Mouse (Mus musculus): ENCODE measurements at regions not wholly inside any gene's neighbourhood (a gene's known extent, or its start where the extent isn't known, plus 50 kb on each side); places are given as distances from the start of the nearest gene placed in this dataset.

DNA sequence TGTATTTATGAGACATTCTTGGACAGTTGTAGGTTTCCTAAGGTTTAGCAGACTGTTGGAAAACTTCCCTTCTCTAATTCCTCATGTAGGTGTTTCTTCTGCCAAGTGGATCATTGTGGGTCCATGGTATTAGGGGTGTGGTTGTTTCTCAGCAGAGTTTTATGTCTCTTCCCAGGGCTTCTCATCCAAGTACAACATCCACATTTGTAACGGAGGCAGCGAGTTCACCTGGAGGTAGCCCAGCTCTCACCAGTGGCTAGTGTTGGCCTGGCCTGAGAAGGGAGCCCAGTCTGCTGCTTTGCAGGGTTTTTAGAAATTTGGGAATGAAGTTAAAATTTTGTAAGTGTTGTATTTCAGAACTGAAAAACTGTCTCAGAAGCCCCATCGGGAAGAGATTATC, 122.4 kb downstream of the Wnt5a start:
- no peaks in the 10 kb centered on the region for H3K27me3 ChIP-seq
- no peaks in the 10 kb centered on the region for H3K4me1 ChIP-seq
- no peak overlapping the region for H3K9ac ChIP-seq (replicated peaks)
- no peak overlapping the region for H3K27ac ChIP-seq (replicated peaks)
- no peaks in the 10 kb centered on the region for H3K9me3 ChIP-seq
- no peak overlapping the region for H3K4me3 ChIP-seq
- WGBS: 95% methylated on average over 3 of the region's 3 CpGs
- H3K4me2 ChIP-seq (replicated peaks): no peak overlapping the region
- no peaks in the 10 kb centered on the region for H3K36me3 ChIP-seq
- no peak for ATAC-seq (replicated peaks)

DNA sequence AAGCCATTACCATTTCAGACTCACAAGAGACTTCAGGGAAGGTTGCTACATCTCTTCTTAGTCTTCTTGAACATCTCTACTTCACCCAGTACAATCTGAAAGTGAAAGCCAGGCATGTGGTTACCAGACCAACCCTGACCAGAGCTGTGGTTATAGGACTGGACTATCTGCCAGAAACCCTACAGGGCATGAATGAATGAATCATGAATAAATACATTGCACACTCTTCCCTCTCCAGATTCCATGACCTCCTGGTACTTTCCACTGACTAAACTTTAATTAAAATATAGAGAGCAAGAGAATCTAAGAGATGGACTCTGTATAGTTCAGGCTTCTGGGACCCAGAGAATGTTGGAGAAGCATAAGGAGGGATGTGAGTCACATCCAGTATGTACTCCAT, 130.6 kb downstream of the Wnt5a start:
- H3K9ac ChIP-seq (replicated peaks): no peak overlapping the region
- H3K9me3 ChIP-seq: no peaks in the 10 kb centered on the region
- H3K4me2 ChIP-seq (replicated peaks): no peak overlapping the region
- no peaks in the 10 kb centered on the region for H3K27me3 ChIP-seq
- no peak overlapping the region for H3K4me3 ChIP-seq
- H3K4me1 ChIP-seq: no peaks in the 10 kb centered on the region
- ATAC-seq (replicated peaks): no peak
- H3K36me3 ChIP-seq: no peaks in the 10 kb centered on the region
- H3K27ac ChIP-seq (replicated peaks): no peak overlapping the region

DNA sequence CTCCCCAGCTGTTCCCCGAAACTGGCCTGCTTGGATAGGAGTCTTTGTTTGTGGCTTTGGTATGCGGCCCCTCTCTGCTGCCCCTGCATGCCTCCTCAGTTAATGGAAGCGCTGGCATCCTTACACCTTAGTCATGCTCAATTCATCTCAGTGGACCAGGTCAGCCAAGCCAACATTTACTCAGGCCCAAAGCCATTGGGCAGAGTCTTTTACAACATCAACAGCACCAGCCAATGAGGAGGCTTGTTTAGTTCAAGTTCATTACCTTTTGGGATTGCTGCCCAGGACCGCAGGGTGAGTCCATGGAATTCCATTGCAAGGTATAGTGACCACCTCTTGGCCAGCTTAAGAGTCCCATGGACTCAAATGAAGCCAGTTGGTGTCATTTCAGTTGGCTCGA, 134.5 kb downstream of the Wnt5a start:
- WGBS: 81% methylated on average over 5 of the region's 5 CpGs
- Histone ChIP-seq H3K36me3 (no peaks in the 10 kb centered on the region), H3K4me3 (no peak overlapping the region), H3K27ac (replicated peaks) (no peak overlapping the region), H3K9me3 (no peaks in the 10 kb centered on the region), H3K4me2 (replicated peaks) (no peak overlapping the region), H3K27me3 (no peaks in the 10 kb centered on the region), H3K4me1 (no peaks in the 10 kb centered on the region), H3K9ac (replicated peaks) (no peak overlapping the region)
- ATAC-seq (replicated peaks): no peak

DNA sequence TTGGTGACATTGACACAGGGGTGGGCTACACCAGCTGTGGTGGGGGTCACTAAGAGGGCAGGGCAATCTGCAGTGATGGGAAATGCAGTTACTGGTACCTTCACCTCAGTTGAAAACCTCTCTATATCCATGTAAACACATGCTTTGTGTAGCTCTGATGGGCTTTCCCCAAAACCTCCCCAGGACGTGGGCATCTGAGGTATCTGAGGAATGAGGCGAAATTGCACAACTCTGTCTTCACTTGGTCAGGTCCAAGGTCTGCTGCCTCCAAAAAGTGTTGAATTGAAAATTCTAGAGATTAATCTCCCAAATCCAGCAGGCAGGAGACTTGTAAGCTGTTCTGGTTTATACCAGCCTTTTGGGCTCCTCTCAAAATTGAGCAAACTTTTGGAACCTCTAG, 141.3 kb downstream of the Wnt5a start:
- Histone ChIP-seq H3K9ac (replicated peaks) (no peak overlapping the region), H3K27me3 (no peaks in the 10 kb centered on the region), H3K9me3 (no peaks in the 10 kb centered on the region), H3K4me3 (no peak overlapping the region), H3K4me2 (replicated peaks) (no peak overlapping the region), H3K4me1 (no peaks in the 10 kb centered on the region), H3K36me3 (no peaks in the 10 kb centered on the region), H3K27ac (replicated peaks) (no peak overlapping the region)
- WGBS: 79% methylated on average over 2 of the region's 2 CpGs
- no peak for ATAC-seq (replicated peaks)

DNA sequence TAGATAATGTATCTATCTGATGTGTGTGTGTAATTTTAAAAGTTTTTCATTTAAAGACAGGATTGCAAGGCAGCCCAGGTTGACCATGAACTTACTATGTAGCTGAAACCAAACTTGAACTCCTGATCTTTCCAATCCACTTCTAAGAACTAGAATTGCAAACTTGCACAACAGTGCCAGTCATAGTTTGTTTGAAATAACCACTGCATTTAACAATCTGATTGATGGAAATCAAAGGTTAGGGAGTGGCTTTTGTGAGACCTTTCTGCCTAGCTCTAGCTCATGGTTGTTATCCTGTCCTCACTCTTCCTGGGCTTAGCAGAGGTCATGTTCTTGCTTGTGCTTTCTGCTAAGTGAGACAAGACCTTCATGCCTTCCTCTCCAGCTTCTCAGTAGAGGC, 144.9 kb downstream of the Wnt5a start:
- Histone ChIP-seq H3K4me1 (no peaks in the 10 kb centered on the region), H3K4me3 (no peak overlapping the region), H3K9me3 (no peaks in the 10 kb centered on the region), H3K9ac (replicated peaks) (no peak overlapping the region), H3K4me2 (replicated peaks) (no peak overlapping the region), H3K36me3 (no peaks in the 10 kb centered on the region), H3K27me3 (no peaks in the 10 kb centered on the region), H3K27ac (replicated peaks) (no peak overlapping the region)
- no peak for ATAC-seq (replicated peaks)

DNA sequence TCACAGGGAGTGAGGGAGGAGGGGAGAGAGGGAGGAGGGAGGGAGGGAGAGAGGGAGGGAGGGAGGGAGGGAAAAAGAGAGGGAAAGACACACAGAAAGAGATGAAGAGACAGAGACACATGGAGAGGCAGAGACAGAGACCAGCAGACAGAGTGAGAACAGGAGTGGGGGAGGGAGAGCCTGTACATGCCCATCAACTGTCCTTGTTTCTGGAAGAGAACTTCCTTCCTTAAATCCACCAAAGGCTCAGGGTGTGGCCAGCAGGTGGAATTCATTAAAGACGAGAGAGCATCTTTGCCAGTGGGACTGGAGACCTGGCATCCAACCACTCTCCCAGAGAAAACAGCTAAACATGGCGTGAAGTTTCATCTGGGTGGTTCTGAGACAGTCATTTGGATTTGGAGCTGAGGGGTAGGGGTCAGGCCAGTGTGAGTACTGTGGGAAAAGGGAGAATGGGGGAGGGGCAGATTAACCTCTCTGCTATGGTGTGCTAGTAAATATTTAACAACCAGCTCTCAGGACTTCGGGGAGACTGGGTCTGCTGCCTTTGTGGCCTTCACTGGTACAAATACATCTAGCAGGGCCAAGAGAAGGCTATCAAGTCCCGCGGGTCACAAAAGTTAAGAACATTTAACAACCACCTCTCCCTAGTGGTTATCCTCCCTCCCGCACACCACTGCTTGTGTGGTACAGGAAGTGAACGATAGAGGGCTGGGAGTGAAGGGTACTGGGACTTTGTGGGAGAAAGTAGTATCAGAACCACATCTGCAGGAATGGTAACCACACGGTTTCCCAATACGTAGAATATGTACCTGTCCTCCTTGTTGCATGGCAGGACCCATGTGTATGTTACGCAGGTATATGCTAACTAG, 148.7 kb downstream of the Wnt5a start:
- WGBS: 88% methylated on average over 10 of the region's 10 CpGs

DNA sequence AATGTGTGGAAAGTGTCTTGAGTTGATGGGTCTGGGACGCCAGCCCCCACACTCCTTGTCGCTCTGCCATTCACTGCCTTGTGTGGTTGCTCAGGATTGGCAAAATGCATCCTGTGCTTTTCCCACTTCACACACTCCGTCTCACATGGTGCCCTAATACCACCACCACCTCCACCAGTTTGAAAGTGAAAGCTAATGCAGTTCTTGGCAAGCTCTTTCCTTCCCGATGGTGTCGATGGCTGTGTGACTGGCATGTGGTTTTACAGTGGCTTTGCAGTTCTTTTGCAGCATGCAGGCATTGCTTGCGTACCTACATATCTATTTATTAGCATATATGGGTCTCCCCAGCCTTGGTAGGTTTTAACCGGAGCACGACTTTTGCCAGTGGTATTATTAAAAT, 152.7 kb downstream of the Wnt5a start:
- Histone ChIP-seq H3K4me2 (replicated peaks) (no peak overlapping the region), H3K36me3 (no peaks in the 10 kb centered on the region), H3K27ac (replicated peaks) (no peak overlapping the region), H3K27me3 (no peaks in the 10 kb centered on the region), H3K9me3 (no peaks in the 10 kb centered on the region), H3K4me3 (no peak overlapping the region), H3K4me1 (no peaks in the 10 kb centered on the region; the same call in 1 of the 2 replicates), H3K9ac (replicated peaks) (no peak overlapping the region)
- ATAC-seq (replicated peaks): no peak
- 78% methylated on average over 8 of the region's 8 CpGs for WGBS

More for the DNA sequence above, 148.7 kb downstream of the Wnt5a start:
- H3K36me3 ChIP-seq: no peaks in the 10 kb centered on the region
- H3K4me2 ChIP-seq (replicated peaks): no peak overlapping the region
- no peak overlapping the region for H3K9ac ChIP-seq (replicated peaks)
- H3K27me3 ChIP-seq: no peaks in the 10 kb centered on the region
- H3K4me1 ChIP-seq: no peaks in the 10 kb centered on the region
- ATAC-seq (replicated peaks): no peak
- no peak overlapping the region for H3K27ac ChIP-seq (replicated peaks)
- H3K4me3 ChIP-seq: no peak overlapping the region
- no peaks in the 10 kb centered on the region for H3K9me3 ChIP-seq

DNA sequence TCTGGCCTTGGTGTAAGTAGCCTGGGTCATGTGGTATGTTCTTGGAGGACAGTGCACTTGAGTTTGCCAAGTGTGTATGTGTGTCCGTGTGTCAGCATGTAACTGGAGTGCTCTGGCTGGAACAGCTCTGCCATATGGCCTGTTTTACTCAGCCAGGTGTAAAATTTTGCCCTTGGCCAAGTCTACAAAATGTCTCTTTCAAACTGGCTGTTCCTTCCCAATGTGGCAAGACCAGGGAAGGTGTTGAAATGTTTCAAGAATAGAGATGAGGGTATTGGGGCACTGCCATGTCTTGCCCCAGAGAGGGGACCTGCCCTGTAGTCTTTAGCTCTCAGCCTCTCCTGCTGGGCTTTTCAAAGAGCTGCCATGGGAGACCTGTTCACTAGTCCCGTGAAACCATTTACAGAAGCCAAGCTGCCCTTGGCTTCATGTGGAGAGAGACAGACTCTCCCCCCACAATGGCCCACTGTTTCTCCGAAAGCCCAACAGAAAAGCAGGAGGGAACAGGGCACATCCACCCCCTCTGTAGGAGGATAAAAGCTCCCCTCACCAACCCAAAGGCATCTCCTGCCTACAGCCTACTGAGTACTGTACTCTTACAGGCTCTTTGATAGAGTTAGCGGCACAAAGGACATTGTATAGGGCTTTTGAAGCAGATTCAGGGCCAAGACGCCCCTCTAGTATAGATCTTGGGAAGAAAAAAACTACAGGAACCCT, 156.5 kb downstream of the Wnt5a start:
- Histone ChIP-seq H3K9ac (replicated peaks) (no peak overlapping the region), H3K27me3 (no peaks in the 10 kb centered on the region), H3K4me2 (replicated peaks) (no peak overlapping the region), H3K4me1 (peaks cover 4% of the 10 kb centered on the region), H3K9me3 (no peaks in the 10 kb centered on the region), H3K27ac (replicated peaks) (no peak overlapping the region; the same call in 1 of the 2 replicates), H3K36me3 (no peaks in the 10 kb centered on the region), H3K4me3 (no peak overlapping the region)
- ATAC-seq (replicated peaks): peak; percentile 68
- WGBS: 24% methylated on average over 5 of the region's 5 CpGs

DNA sequence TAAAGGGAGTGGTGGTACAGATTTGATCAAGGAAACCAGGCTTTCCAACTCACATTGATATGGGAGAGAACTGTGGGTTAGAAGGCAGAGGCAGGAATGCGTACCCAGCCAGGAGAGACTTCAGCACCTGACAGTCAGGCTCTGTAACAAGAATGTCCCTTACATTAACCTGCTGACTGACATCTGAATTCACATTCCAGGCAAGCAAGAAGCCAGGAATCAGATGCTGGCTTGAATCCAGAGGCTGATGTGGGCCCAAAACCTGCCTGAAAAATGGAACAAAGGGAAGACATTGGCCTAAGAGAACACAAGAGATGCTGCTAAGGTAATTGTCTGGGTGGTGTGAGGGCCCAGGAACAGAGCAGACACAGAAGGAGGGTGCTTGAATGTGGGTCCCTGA, 158.8 kb downstream of the Wnt5a start:
- H3K27ac ChIP-seq (replicated peaks): no peak overlapping the region
- no peak for ATAC-seq (replicated peaks)
- no peak overlapping the region for H3K4me3 ChIP-seq
- H3K4me1 ChIP-seq: peaks cover 4% of the 10 kb centered on the region
- no peak overlapping the region for H3K4me2 ChIP-seq (replicated peaks)
- 79% methylated on average over 1 of the region's 1 CpGs for WGBS
- no peaks in the 10 kb centered on the region for H3K27me3 ChIP-seq
- H3K9me3 ChIP-seq: no peaks in the 10 kb centered on the region
- H3K36me3 ChIP-seq: no peaks in the 10 kb centered on the region
- no peak overlapping the region for H3K9ac ChIP-seq (replicated peaks)

DNA sequence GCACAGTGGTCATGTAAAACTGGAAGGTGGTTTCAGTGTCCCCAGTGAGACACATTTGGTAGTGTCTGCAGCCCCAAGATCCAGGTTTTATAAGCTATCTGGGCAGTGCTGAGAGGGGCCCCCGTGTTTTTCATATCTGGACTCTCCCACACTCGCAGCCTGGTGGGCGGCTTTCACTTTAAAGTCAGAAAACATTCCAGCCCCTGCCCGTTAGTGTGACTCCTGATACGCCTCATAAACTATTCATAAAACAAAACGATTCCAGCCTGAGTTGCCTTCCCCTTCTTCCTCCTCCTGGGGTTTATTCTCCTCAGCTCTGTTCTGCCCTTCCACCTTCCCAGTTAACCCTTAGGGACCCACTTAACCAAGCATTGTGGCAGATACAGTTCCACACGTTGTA, 159.6 kb downstream of the Wnt5a start:
- H3K9me3 ChIP-seq: no peaks in the 10 kb centered on the region
- no peaks in the 10 kb centered on the region for H3K27me3 ChIP-seq
- ATAC-seq (replicated peaks): no peak
- no peak overlapping the region for H3K27ac ChIP-seq (replicated peaks)
- no peaks in the 10 kb centered on the region for H3K36me3 ChIP-seq
- H3K4me3 ChIP-seq: no peak overlapping the region
- WGBS: 50% methylated on average over 7 of the region's 7 CpGs
- peaks cover 4% of the 10 kb centered on the region for H3K4me1 ChIP-seq
- H3K4me2 ChIP-seq (replicated peaks): no peak overlapping the region
- H3K9ac ChIP-seq (replicated peaks): no peak overlapping the region

DNA sequence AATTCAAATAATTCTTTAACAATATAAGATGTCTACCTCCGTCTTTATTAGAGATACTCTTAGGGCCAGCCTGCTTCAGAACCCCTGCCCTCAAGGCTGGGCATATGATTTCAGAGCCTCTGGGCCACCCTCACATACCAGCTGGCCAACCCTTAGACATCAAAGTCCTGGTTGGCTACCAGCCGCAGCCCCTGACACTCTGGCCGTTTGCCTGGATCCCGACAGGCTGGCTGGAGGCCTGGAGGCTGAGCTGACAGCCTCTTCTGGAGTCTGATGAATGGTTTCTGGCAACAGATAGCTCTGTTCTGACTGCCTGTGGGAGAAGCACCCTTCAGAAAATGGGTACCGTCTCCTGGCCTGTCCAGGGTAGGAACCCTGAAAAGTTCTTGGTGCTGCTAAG, 170.9 kb downstream of the Wnt5a start:
- Histone ChIP-seq H3K27me3 (no peaks in the 10 kb centered on the region), H3K4me1 (peaks cover 8% of the 10 kb centered on the region; the same call in 1 of the 2 replicates), H3K4me2 (replicated peaks) (no peak overlapping the region), H3K4me3 (no peak overlapping the region), H3K27ac (replicated peaks) (peak overlapping the region; percentile 25; the same call in 1 of the 2 replicates), H3K9ac (replicated peaks) (no peak overlapping the region), H3K36me3 (no peaks in the 10 kb centered on the region), H3K9me3 (no peaks in the 10 kb centered on the region)
- peak; percentile 85 for ATAC-seq (replicated peaks)
- WGBS: 49% methylated on average over 5 of the region's 5 CpGs

DNA sequence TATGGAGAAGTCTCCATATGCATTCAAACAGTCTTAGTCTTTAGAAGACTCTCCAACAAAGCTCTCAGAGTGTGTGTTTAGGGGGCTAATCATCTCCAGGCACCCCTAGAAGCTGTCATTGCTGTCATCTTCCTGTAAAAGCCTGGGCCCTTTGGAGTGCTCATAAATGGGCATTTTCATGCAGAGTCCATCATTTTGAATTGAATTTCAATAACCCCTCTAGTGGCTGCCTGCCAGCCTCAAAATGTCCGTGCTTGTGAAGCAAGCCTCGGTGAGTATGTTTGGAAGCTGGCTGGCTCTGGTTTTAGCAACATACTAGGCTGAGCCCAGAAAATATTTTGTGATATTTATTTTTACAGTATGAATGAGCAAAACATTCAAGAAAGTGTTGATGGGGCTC, 195.2 kb downstream of the Wnt5a start:
- no peaks in the 10 kb centered on the region for H3K9me3 ChIP-seq
- H3K27ac ChIP-seq (replicated peaks): no peak overlapping the region
- no peak overlapping the region for H3K9ac ChIP-seq (replicated peaks)
- peaks cover 5% of the 10 kb centered on the region; the same call in 1 of the 2 replicates for H3K4me1 ChIP-seq
- ATAC-seq (replicated peaks): peak; percentile 57; the same call in 1 of the 2 replicates
- WGBS: 32% methylated on average over 2 of the region's 2 CpGs
- no peaks in the 10 kb centered on the region for H3K27me3 ChIP-seq
- no peak overlapping the region for H3K4me3 ChIP-seq
- H3K36me3 ChIP-seq: no peaks in the 10 kb centered on the region
- no peak overlapping the region for H3K4me2 ChIP-seq (replicated peaks)

Measured in forebrain, embryonic 15.5 days (tissue).